Mouse (Mus musculus) left cerebral cortex, adult 2 months (tissue): ENCODE data around the gene Samt2. TPM values are rescaled to one million over a fixed set of nuclear protein-coding genes. Genes with fewer than 3 reads are reported as not detected.
"Not testable (repeated sequence)": the region's sequence is repeated elsewhere in the genome, so short reads cannot be mapped to it uniquely, and the experiment has no call there.

Experiments used
- DNase-seq, 2 experiments: peaks; one replicate each; pipeline ENCODE4 v3.0.0; 2021 to 2022; ENCODE audit warnings: low spot score in 2 of 2, mixed read lengths in 1 of 2; ENCODE audit errors: extremely low spot score in 1 of 2
- H3K27ac ChIP-seq: fragments of 200-600 bp; 2 replicates; pipeline ENCODE4 v1.8.1; 2022
- H3K4me3 ChIP-seq: fragments of 200-600 bp; 2 replicates; pipeline ENCODE4 v1.8.1; 2022
- intact Hi-C: fragments of 180-260 bp; cut with DNase I; formaldehyde crosslinking; loops from one replicate; pipeline ENCODE4 v1.15.1; 2025
- long read RNA-seq, 2 experiments: library from polyadenylated mRNA; stranded (forward); transcript quantifications; one replicate each; pipeline ENCODE4 v2.0.0; 2021; ENCODE audit warnings: borderline mapping rate in 2 of 2
- total RNA-seq, 2 experiments: library from RNA; stranded (reverse); gene quantifications; 2 replicates each; pipeline ENCODE4 v1.2.3; 2021

Samt2 gene
- total RNA-seq, result not detected
- long read RNA-seq, experiment 1, result 0 reads
- long read RNA-seq, experiment 2, result 0 reads

GRCm38 (mm10) chrX:154579260-154579659, at the start of gene Samt2:
Samt2 (minus strand) TSS chrX:154579360.
- intact Hi-C loops, DNase-seq, H3K27ac ChIP-seq, H3K4me3 ChIP-seq: not testable (repeated sequence)

Other genes with a start within 250 kb of the Samt2 start
- gene 4930524N10Rik, start 236.0 kb downstream of the Samt2 start, total RNA-seq, result not detected
- gene Samt4, start 97.4 kb downstream of the Samt2 start, total RNA-seq, result not detected